Mouse (Mus musculus) MEL (cell line): Measurements from ENCODE around the gene Mllt11. TPM values are rescaled to one million over a fixed set of nuclear protein-coding genes. Genes with fewer than 3 reads are reported as not detected.
A peak's percentile ranks its signal among the peaks of the same experiment; 100 is the strongest.

ENCODE experiments used
- DNase-seq: peaks from one replicate; pipeline ENCODE4 v3.0.0; 2011; ENCODE audit warnings: low read depth, low spot score
- H3K27ac ChIP-seq: 2 replicates; pipeline ENCODE4 v1.5.1; 2012; ENCODE audit warnings: low read depth, mild to moderate bottlenecking, control low read depth, low read length, moderate library complexity; ENCODE audit not compliant: control insufficient read depth
- H3K27me3 ChIP-seq, 2 experiments: fragments of 150-350 bp in 1 of 2; sonication (generic) in 1 of 2; 2 replicates each; pipeline ENCODE4 v1.6.1; 2012; ENCODE audit warnings: low read length in 2 of 2, mild to moderate bottlenecking in 2 of 2, improper control_type of control experiment in 1 of 2, moderate library complexity in 1 of 2; ENCODE audit not compliant: insufficient read depth in 2 of 2, control insufficient read depth in 1 of 2
- H3K36me3 ChIP-seq, 2 experiments: 2 replicates each; pipeline ENCODE4 v1.6.1; 2012 to 2014; ENCODE audit warnings: low read length in 2 of 2, improper control_type of control experiment in 1 of 2, inconsistent platforms in 1 of 2, mild to moderate bottlenecking in 1 of 2; ENCODE audit not compliant: insufficient read depth in 2 of 2, control insufficient read depth in 1 of 2
- H3K4me1 ChIP-seq, 2 experiments: fragments of 150-350 bp in 1 of 2; sonication (generic) in 1 of 2; 2 replicates each; pipeline ENCODE4 v1.6.1; 2012; ENCODE audit warnings: low read length in 2 of 2, improper control_type of control experiment in 1 of 2, mild to moderate bottlenecking in 1 of 2; ENCODE audit not compliant: insufficient read depth in 2 of 2, control insufficient read depth in 1 of 2
- H3K4me3 ChIP-seq, 2 experiments: fragments of 150-350 bp in 1 of 2; sonication (generic) in 1 of 2; 2 replicates each; pipeline ENCODE4 v1.5.1; 2012; ENCODE audit warnings: low read depth in 2 of 2, low read length in 2 of 2, mild to moderate bottlenecking in 2 of 2, moderate library complexity in 2 of 2, control low read depth in 1 of 2, improper control_type of control experiment in 1 of 2; ENCODE audit not compliant: control insufficient read depth in 1 of 2, insufficient read depth in 1 of 2
- H3K79me2 ChIP-seq: 2 replicates; pipeline ENCODE4 v1.6.1; 2012; ENCODE audit warnings: mild to moderate bottlenecking, low read length, moderate library complexity; ENCODE audit not compliant: control insufficient read depth, poor library complexity, insufficient read depth
- H3K9ac ChIP-seq: 2 replicates; pipeline ENCODE4 v1.6.1; 2012; ENCODE audit warnings: low read depth, mild to moderate bottlenecking, control low read depth, low read length, moderate library complexity; ENCODE audit not compliant: control insufficient read depth, poor library complexity, severe bottlenecking
- H3K9me3 ChIP-seq: fragments of 150-350 bp; sonication (generic); replicated peaks from 2 replicates; pipeline ENCODE4 v1.6.1; 2012; ENCODE audit warnings: mild to moderate bottlenecking, low read length, improper control_type of control experiment, moderate library complexity; ENCODE audit not compliant: insufficient read depth
- CHD1 ChIP-seq: IDR thresholded peaks from 2 replicates; pipeline ENCODE4 v1.6.1; 2012; ENCODE audit warnings: low read depth, mild to moderate bottlenecking, inconsistent platforms, low read length, improper control_type of control experiment
- CHD2 ChIP-seq: IDR thresholded peaks from 2 replicates; pipeline ENCODE4 v1.6.1; 2011; ENCODE audit warnings: low read length, improper control_type of control experiment
- E2F4 ChIP-seq: IDR thresholded peaks from 2 replicates; pipeline ENCODE4 v1.6.1; 2011; ENCODE audit warnings: low read depth, low read length, improper control_type of control experiment, borderline replicate concordance
- EP300 ChIP-seq, 2 experiments: IDR thresholded peaks; 2 replicates each; pipeline ENCODE4 v1.6.1; 2011; ENCODE audit warnings: improper control_type of control experiment in 2 of 2, low read length in 2 of 2, low read depth in 1 of 2, mild to moderate bottlenecking in 1 of 2
- ETS1 ChIP-seq: IDR thresholded peaks from 2 replicates; pipeline ENCODE4 v1.6.1; 2012; ENCODE audit warnings: low read depth, mild to moderate bottlenecking, inconsistent platforms, low read length, improper control_type of control experiment, moderate library complexity
- HCFC1 ChIP-seq: IDR thresholded peaks from 2 replicates; pipeline ENCODE4 v1.6.1; 2012; ENCODE audit warnings: low read depth, mild to moderate bottlenecking, inconsistent platforms, low read length, improper control_type of control experiment, moderate library complexity
- KAT2A ChIP-seq: conservative IDR thresholded peaks from 2 replicates; pipeline ENCODE4 v1.6.1; 2012; ENCODE audit warnings: low read depth, low read length, improper control_type of control experiment, inconsistent platforms
- MAFK ChIP-seq: IDR thresholded peaks from 2 replicates; pipeline ENCODE4 v1.6.1; 2011; ENCODE audit warnings: low read depth, mild to moderate bottlenecking, low read length, improper control_type of control experiment, borderline replicate concordance
- MAZ ChIP-seq: IDR thresholded peaks from 2 replicates; pipeline ENCODE4 v1.6.1; 2012; ENCODE audit warnings: low read depth, mild to moderate bottlenecking, inconsistent platforms, low read length, improper control_type of control experiment
- MEF2A ChIP-seq: IDR thresholded peaks from 2 replicates; pipeline ENCODE4 v1.6.1; 2014; ENCODE audit warnings: low read depth, mild to moderate bottlenecking, inconsistent platforms, low read length, improper control_type of control experiment; ENCODE audit not compliant: poor library complexity, insufficient replicate concordance, severe bottlenecking; ENCODE audit errors: extremely low read depth
- MXI1 ChIP-seq: IDR thresholded peaks from 2 replicates; pipeline ENCODE4 v1.6.1; 2011; ENCODE audit warnings: mild to moderate bottlenecking, low read depth, low read length, improper control_type of control experiment
- MYB ChIP-seq: IDR thresholded peaks from 2 replicates; pipeline ENCODE4 v1.6.1; 2011; ENCODE audit warnings: mild to moderate bottlenecking, low read depth, low read length, improper control_type of control experiment
- MYC ChIP-seq: IDR thresholded peaks from 2 replicates; pipeline ENCODE4 v1.6.1; 2011; ENCODE audit warnings: low read depth, mild to moderate bottlenecking, low read length, improper control_type of control experiment, moderate library complexity
- NELFE ChIP-seq: IDR thresholded peaks from 2 replicates; pipeline ENCODE4 v1.6.1; 2011; ENCODE audit warnings: low read depth, low read length, improper control_type of control experiment
- NRF1 ChIP-seq: IDR thresholded peaks from 2 replicates; pipeline ENCODE4 v1.6.1; 2014; ENCODE audit warnings: low read depth, mild to moderate bottlenecking, inconsistent platforms, low read length, improper control_type of control experiment, moderate library complexity; ENCODE audit not compliant: poor library complexity, insufficient read depth, severe bottlenecking
- POLR2AphosphoS2 ChIP-seq: IDR thresholded peaks from 2 replicates; pipeline ENCODE4 v1.6.1; 2011; ENCODE audit warnings: low read length, improper control_type of control experiment
- POLR2AphosphoS5 ChIP-seq: IDR thresholded peaks from 2 replicates; pipeline ENCODE4 v1.6.1; 2012; ENCODE audit warnings: low read depth, borderline replicate concordance, mild to moderate bottlenecking, inconsistent platforms, low read length, moderate library complexity, mixed read lengths
- SIN3A ChIP-seq: IDR thresholded peaks from 2 replicates; pipeline ENCODE4 v1.6.1; 2012; ENCODE audit warnings: low read length, improper control_type of control experiment, inconsistent platforms
- SMC3 ChIP-seq: IDR thresholded peaks from 2 replicates; pipeline ENCODE4 v1.6.1; 2011; ENCODE audit warnings: low read depth, low read length, improper control_type of control experiment
- TAL1 ChIP-seq: IDR thresholded peaks from 2 replicates; pipeline ENCODE4 v1.6.1; 2012; ENCODE audit warnings: mild to moderate bottlenecking, inconsistent platforms, low read length, moderate library complexity, mixed read lengths
- TBP ChIP-seq: IDR thresholded peaks from 2 replicates; pipeline ENCODE4 v1.8.0; 2011; ENCODE audit warnings: low read depth, low read length, improper control_type of control experiment
- TCF12 ChIP-seq: IDR thresholded peaks from 2 replicates; pipeline ENCODE4 v1.6.1; 2014; ENCODE audit warnings: low read depth, mild to moderate bottlenecking, inconsistent platforms, low read length, improper control_type of control experiment, moderate library complexity
- USF1 ChIP-seq: IDR thresholded peaks from 2 replicates; pipeline ENCODE4 v1.6.1; 2014; ENCODE audit warnings: low read depth, mild to moderate bottlenecking, inconsistent platforms, low read length, improper control_type of control experiment, moderate library complexity
- ZC3H11A ChIP-seq: IDR thresholded peaks from 2 replicates; pipeline ENCODE4 v1.6.1; 2012; ENCODE audit warnings: low read depth, mild to moderate bottlenecking, inconsistent platforms, low read length, improper control_type of control experiment
- ZMIZ1 ChIP-seq: IDR thresholded peaks from 2 replicates; pipeline ENCODE4 v1.6.1; 2012; ENCODE audit warnings: low read depth, mild to moderate bottlenecking, inconsistent platforms, low read length, improper control_type of control experiment, moderate library complexity
- ZNF384 ChIP-seq: IDR thresholded peaks from 2 replicates; pipeline ENCODE4 v1.6.1; 2012; ENCODE audit warnings: low read depth, mild to moderate bottlenecking, inconsistent platforms, low read length, improper control_type of control experiment
- polyA plus RNA-seq, 2 experiments: library from polyadenylated mRNA; stranded (reverse) in 1 of 2; unstranded in 1 of 2; fragments of >175 nt in 1 of 2; fragments of >200 nt in 1 of 2; gene quantifications; 2 replicates each; pipeline versions ENCODE4 v1.2.1 to v1.2.4; 2012; ENCODE audit warnings: low replicate concordance in 2 of 2, low read depth in 1 of 2; ENCODE audit not compliant: insufficient read length in 2 of 2, insufficient read depth in 1 of 2, missing spikeins in 1 of 2
- total RNA-seq: library from RNA; depleted of rRNA; stranded (reverse); fragments of 300-350 nt; gene quantifications from 2 replicates; pipeline ENCODE4 v1.2.3, GENCODE M21; 2012

Gene Mllt11
- total and polyA plus RNA-seq, 3 experiments: 7.3 to 24.6 TPM; not detected in 1

DNA sequence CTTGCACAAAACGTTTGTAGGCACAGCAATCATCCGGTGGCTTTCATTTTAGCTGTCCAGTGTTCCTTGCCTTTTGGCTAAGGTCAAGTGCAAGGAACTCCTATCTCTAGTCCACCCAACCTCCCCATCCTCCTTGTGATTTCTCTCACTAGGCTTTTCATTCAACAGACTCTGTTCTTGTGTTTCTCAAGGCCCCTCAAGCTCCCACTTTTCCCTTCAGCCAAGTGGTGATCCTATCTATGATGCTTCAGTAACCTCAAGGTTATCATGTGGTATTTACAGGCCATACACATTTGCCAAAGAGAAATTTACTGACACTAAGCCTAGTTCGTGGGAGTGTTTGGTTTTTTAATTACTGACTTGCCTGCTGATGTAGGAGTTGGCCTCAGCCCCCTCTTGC is 52.1 kb downstream of the Mllt11 start:
- no peak overlapping the region for H3K4me3 ChIP-seq
- peaks cover 0 to 4% of the 10 kb centered on the region in 2 experiments; a peak in 2 of 4 replicates for H3K4me1 ChIP-seq
- TF ChIP-seq ZC3H11A (no peak), MXI1 (no peak), EP300 (IDR thresholded peaks at IDR 0.05; ENCODE audit: low read depth in 1 of 2, low read length in 2 of 2) (0 out of 4 replicates have a peak, but pooled peaks of 1 of the 2 experiments have one; percentile 9), CHD1 (no peak), USF1 (0 out of 2 replicates have a peak, but pooled peaks have one; percentile 14), SIN3A (no peak), E2F4 (no peak), TBP (0 out of 2 replicates have a peak, but pooled peaks have one; percentile 29), MAZ (peak; percentile 31; the same call in 1 of the 2 replicates), ETS1 (0 out of 2 replicates have a peak, but pooled peaks have one; percentile 6), SMC3 (no peak), MAFK (no peak), TAL1 (no peak), KAT2A (no peak), ZMIZ1 (peak; percentile 23; the same call in 1 of the 2 replicates), NELFE (no peak), POLR2AphosphoS2 (peak; percentile 14; the same call in 1 of the 2 replicates), POLR2AphosphoS5 (no peak), MYB (no peak), TCF12 (no peak)
- no peaks in the 10 kb centered on the region for H3K9me3 ChIP-seq
- no peak overlapping the region for H3K9ac ChIP-seq
- H3K27me3 ChIP-seq: no peaks in the 10 kb centered on the region
- DNase-seq: peak; percentile 39
- no peak overlapping the region for H3K27ac ChIP-seq
- H3K36me3 ChIP-seq: peaks cover 5 to 12% of the 10 kb centered on the region in 2 experiments
- H3K79me2 ChIP-seq: no peaks in the 10 kb centered on the region

GRCm38 (mm10) chr3:95178948-95179347 is 53.0 kb downstream of the Mllt11 start:
- TF ChIP-seq MAZ (no peak), MYC (no peak), TCF12 (no peak), TAL1 (no peak), ZC3H11A (no peak), MXI1 (no peak), POLR2AphosphoS5 (no peak), POLR2AphosphoS2 (no peak), MEF2A (no peak), TBP (no peak), HCFC1 (no peak), NRF1 (no peak), SMC3 (no peak), KAT2A (no peak), MYB (no peak), E2F4 (no peak), ZNF384 (no peak), NELFE (no peak), CHD2 (no peak)
- Histone ChIP-seq H3K4me1 (no peaks in the 10 kb centered on the region), H3K36me3 (peaks cover 0 to 8% of the 10 kb centered on the region in 2 experiments; a peak in 2 of 4 replicates), H3K9ac (no peak overlapping the region), H3K27ac (no peak overlapping the region), H3K9me3 (no peaks in the 10 kb centered on the region), H3K4me3 (no peak overlapping the region), H3K27me3 (no peaks in the 10 kb centered on the region), H3K79me2 (no peaks in the 10 kb centered on the region)
- DNase-seq: no peak
